Mouse (Mus musculus): ENCODE data around the gene Fxyd7. TPM values are rescaled to one million over a fixed set of nuclear protein-coding genes. Genes with fewer than 3 reads are reported as not detected.
A peak's percentile ranks its signal among the peaks of the same experiment; 100 is the strongest.

The Fxyd7 gene
- not detected in 2 replicates for polyA plus RNA-seq (2011; ENCODE audit: insufficient read length, low read depth, missing spikeins)

DNA sequence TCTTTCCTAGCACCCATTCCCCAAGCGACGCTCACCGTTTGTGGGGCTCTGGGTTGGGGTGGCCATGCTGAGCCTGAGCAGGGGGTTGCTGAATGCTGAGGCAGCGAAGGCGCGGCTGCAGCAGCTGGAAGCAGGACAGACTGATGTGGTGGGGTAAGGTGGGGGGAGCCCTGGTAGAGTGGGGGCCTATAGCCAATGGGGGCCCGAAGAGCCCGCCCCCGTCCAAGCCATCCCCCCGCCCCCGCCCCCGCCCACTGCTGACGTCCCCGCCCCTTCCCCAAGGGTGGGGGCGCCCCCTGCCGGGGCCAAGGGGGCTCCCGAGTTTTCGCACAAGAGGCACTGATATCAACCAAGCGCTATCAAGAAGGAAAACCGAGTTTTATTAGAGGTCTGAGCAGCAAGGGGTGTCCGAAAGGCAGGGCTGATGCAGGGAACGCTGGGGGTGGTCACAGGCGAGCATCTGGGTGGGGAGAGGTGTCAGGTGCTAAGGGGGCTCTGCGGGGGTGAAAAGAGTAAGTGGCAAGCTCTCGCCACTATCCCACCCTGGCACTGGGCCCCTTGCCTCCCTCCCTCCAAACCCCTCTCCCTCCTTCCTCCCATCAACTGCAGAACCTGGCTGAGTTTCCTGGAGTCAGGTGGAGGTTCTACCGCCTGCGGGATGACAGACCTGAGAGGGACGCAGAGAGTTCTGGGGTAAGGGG is at the start of gene Fxyd7:
Gene Fxyd7, minus strand, starts transcription at position 147 of the 701 bp plus-strand sequence.
- H3K4me1 ChIP-seq (ENCODE audit: control insufficient read depth, insufficient read depth, low read length) = no peaks in the 10 kb centered on the region
- no peak for TF ChIP-seq POLR2A (IDR thresholded peaks at IDR 0.05; ENCODE audit: low read depth, low read length)
- no peak for TF ChIP-seq CTCF (IDR thresholded peaks at IDR 0.05; ENCODE audit: borderline replicate concordance, insufficient read depth, low read length)

DNA sequence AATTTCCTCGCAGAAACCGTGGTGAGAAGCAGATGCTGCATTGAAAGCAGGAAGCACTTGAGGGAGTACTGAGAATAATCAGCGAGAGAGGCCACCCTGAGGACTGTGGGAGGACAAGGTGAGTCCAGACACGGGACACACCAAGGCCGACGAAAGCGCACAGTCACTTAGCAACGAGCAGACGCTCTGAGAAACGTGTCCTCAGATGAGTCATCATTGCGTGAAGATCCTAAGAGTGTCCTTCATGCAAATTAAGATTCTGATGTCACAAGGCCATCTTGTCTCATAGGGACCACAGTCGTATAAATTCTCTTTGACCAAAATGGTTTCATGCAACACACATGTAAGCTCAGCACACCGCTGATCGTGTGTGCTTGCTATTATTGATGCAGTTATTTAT is 49.5 kb upstream of the Fxyd7 start:
- no peak overlapping the region for H3K27ac ChIP-seq (ENCODE audit: insufficient read depth, low read length)
- H3K4me1 ChIP-seq (ENCODE audit: control insufficient read depth, insufficient read depth, low read length) = no peaks in the 10 kb centered on the region
- no peak for TF ChIP-seq CTCF (IDR thresholded peaks at IDR 0.05; ENCODE audit: borderline replicate concordance, insufficient read depth, low read length)
- TF ChIP-seq POLR2A (IDR thresholded peaks at IDR 0.05; ENCODE audit: low read depth, low read length) = no peak
- H3K4me3 ChIP-seq (ENCODE audit: insufficient read depth, low read length) = no peak overlapping the region

More for the DNA sequence above, at the start of gene Fxyd7:
- H3K27ac ChIP-seq (ENCODE audit: insufficient read depth, low read length) = no peak within 1 kb of the TSS
- no peak within 1 kb of the TSS for H3K4me3 ChIP-seq (ENCODE audit: insufficient read depth, low read length)

GRCm38 (mm10) chr7:31099612-31099982 is 48.3 kb upstream of the Fxyd7 start:
- H3K4me3 ChIP-seq (ENCODE audit: insufficient read depth, low read length) = no peak overlapping the region
- no peaks in the 10 kb centered on the region for H3K4me1 ChIP-seq (ENCODE audit: control insufficient read depth, insufficient read depth, low read length)
- TF ChIP-seq CTCF (IDR thresholded peaks at IDR 0.05; ENCODE audit: borderline replicate concordance, insufficient read depth, low read length) = no peak
- TF ChIP-seq POLR2A (IDR thresholded peaks at IDR 0.05; ENCODE audit: low read depth, low read length) = no peak
- no peak overlapping the region for H3K27ac ChIP-seq (ENCODE audit: insufficient read depth, low read length)

DNA sequence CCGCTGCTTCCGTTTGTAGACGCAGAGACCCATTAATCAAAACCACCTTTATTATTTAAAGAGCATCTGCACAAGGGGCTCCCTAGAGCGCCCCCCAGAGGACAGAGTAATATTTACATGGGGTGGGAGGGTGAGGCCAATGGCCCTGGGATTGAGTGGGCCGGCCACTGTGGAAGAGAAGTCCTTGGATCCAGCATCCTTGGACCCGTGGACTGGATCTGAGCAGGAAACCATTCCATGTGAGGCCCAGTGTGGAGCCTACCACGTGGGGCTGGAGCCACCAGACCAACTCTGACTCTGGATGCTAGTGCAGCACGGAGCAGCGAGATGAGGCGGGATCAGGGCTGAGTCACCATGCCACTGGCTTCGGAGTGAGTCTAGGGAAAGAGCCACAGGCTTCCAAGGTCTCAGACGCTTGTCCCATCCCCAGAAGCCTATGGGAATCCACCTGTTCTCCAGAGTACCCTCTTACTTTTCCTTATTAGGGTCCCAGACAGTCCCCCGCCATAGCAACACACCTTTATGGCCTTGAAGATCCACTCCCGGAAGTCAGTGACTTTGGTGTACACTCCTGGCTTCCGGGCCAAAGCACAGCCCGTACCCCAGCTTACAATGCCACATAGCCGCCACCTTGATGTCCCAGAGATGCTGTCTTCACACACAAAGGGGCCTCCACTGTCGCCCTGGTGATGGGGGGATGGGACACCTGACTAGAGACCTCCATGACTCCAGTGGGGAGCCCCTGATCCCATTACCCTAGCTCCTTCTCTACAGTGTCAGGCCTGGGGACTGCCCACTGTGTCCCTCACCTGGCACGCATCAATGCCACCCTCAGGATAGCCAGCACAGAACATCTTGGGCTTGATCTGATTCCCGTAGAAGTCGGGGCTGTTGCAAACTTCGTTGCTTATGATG is 47.7 kb upstream of the Fxyd7 start:
- Histone ChIP-seq H3K4me1 (ENCODE audit: control insufficient read depth, insufficient read depth, low read length) (no peaks in the 10 kb centered on the region), H3K4me3 (ENCODE audit: insufficient read depth, low read length) (no peak overlapping the region), H3K27ac (ENCODE audit: insufficient read depth, low read length) (no peak overlapping the region)
- no peak for TF ChIP-seq CTCF (IDR thresholded peaks at IDR 0.05; ENCODE audit: borderline replicate concordance, insufficient read depth, low read length)
- no peak for TF ChIP-seq POLR2A (IDR thresholded peaks at IDR 0.05; ENCODE audit: low read depth, low read length)

DNA sequence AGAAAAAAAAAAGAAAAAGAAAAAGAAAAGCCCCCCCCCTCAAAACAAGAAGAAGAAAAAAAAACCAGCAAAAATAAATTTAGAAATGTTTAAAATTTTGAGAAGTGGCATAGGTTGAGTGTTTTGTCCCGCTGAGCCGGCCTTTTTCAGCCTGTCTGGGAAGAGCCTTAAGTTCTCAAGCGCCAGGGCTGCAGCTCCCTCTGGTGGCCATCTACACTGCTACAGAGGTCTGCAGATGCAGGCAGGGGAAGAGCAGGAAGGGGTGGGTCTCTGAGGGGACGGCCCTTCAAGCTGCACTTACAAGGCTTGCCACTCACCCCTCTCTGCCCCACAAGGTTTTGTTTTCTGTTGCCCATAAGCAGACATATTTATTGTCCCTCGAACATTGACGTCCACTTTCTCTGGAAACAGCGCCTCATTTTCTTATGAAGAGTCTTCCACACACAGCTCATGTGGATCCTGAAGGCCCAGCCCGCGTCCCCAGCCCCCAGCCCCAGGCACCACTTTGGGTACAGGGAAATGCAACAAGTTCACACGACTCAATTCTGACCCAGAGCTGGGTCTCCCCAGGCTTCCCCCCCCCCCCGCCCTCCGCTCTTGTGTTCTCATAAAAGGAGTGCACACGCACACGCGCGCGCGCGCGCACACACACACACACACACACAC is 46.4 kb upstream of the Fxyd7 start:
- Histone ChIP-seq H3K4me1 (ENCODE audit: control insufficient read depth, insufficient read depth, low read length) (no peaks in the 10 kb centered on the region), H3K4me3 (ENCODE audit: insufficient read depth, low read length) (no peak overlapping the region), H3K27ac (ENCODE audit: insufficient read depth, low read length) (no peak overlapping the region)
- TF ChIP-seq CTCF (IDR thresholded peaks at IDR 0.05; ENCODE audit: borderline replicate concordance, insufficient read depth, low read length) (peak; percentile 94), POLR2A (IDR thresholded peaks at IDR 0.05; ENCODE audit: low read depth, low read length) (0 out of 2 replicates have a peak, but pooled peaks have one; percentile 27)

DNA sequence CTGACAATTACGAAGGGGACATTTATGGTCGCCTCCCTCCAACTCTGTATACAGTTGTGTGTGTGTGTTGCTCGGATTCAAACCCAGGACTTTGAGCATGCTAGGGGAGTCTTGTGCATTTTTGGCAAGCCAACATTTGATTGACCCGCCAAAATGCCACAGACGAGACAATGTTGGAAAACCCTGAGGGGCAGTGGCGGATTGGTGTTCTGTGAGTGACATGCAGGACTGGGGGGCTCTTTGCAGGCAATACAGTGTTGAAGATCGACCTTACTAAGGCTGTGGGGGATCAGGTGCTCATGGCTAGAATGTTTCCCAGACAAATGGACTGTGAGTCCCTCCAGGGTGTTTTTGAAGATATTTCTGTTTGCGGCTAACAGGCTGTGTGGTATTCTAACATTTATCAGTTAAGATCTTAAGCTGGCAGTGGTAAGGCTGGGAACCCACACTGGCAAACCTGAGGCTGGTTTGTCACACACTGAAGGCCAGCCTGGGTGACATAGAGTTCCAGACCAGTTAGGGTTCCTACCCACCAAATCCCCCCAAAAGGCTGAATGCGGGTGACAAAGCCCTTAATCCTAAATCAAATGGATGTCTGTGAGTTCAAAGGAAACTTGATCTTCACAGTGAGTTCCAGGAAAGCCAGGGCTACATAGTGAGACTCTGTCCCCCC is 45.8 kb upstream of the Fxyd7 start:
- no peak overlapping the region for H3K27ac ChIP-seq (ENCODE audit: insufficient read depth, low read length)
- TF ChIP-seq CTCF (IDR thresholded peaks at IDR 0.05; ENCODE audit: borderline replicate concordance, insufficient read depth, low read length) (no peak), POLR2A (IDR thresholded peaks at IDR 0.05; ENCODE audit: low read depth, low read length) (no peak)
- H3K4me1 ChIP-seq (ENCODE audit: control insufficient read depth, insufficient read depth, low read length) = no peaks in the 10 kb centered on the region
- no peak overlapping the region for H3K4me3 ChIP-seq (ENCODE audit: insufficient read depth, low read length)

DNA sequence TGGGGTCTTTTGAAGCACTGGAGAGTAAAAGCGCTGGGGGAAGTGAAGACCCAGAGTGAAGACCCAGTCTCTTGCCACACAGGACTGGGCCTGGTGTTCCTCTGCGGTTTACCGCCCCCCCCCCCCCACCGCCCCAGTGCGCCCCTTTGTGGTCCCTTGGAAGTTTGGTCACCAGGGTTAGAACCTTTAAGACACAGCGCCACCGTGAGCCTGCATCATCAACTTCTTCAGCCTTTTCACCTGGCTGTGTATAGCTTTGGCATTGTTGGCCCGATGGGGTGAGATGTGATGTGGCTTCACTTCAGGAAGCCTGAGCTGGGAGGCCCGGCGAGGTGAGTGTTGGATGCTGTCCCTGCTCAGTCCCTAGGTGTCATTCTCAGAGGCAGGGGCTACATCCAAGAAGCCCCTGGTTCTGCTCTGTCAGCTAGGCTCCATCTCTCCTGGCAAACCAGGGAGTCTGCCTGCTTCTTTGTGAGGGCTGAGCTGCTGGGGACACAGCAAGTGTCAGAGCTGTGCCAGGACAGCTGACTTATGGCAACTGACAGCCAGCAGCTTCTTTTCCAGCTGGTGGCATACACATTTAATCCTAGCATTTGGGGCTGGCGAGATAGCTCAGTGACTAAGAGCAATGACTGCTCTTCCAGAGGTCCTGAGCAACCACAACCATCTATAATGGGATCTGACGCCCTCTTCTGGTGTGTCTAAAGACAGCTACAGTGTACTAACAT is 43.7 kb upstream of the Fxyd7 start:
- Histone ChIP-seq H3K4me1 (ENCODE audit: control insufficient read depth, insufficient read depth, low read length) (no peaks in the 10 kb centered on the region), H3K27ac (ENCODE audit: insufficient read depth, low read length) (no peak overlapping the region), H3K4me3 (ENCODE audit: insufficient read depth, low read length) (no peak overlapping the region)
- no peak for TF ChIP-seq CTCF (IDR thresholded peaks at IDR 0.05; ENCODE audit: borderline replicate concordance, insufficient read depth, low read length)
- no peak for TF ChIP-seq POLR2A (IDR thresholded peaks at IDR 0.05; ENCODE audit: low read depth, low read length)

DNA sequence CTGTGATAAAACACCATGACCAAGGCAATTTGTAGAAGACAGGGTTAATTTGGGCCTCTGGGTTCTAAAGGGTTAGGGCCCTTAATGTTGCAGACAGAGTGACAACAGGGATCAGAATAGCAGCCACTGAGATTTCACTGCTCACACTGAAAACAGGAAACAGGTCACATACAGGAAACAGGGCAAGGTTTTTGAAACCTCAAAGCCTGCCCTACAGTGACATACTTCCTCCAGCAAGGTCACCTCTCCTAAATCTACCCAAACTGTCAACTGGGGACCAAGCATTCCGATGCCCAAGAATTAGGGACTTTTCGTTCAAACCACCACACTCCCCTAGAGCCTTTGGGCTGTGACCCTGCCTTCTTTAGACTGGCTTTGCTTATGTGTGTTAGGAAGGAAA is 38.5 kb upstream of the Fxyd7 start:
- TF ChIP-seq CTCF (IDR thresholded peaks at IDR 0.05; ENCODE audit: borderline replicate concordance, insufficient read depth, low read length) = no peak
- no peak for TF ChIP-seq POLR2A (IDR thresholded peaks at IDR 0.05; ENCODE audit: low read depth, low read length)
- no peaks in the 10 kb centered on the region for H3K4me1 ChIP-seq (ENCODE audit: control insufficient read depth, insufficient read depth, low read length)
- no peak overlapping the region for H3K27ac ChIP-seq (ENCODE audit: insufficient read depth, low read length)
- no peak overlapping the region for H3K4me3 ChIP-seq (ENCODE audit: insufficient read depth, low read length)

Measured in embryonic fibroblast, embryonic 13.5 days (primary cell).